Mouse (Mus musculus): ENCODE results near the gene Spsb4.

- TF ChIP-seq TAL1 (IDR thresholded peaks at IDR 0.05; ENCODE audit: low read length): no peak
- TF ChIP-seq GATA1 (IDR thresholded peaks at IDR 0.05; ENCODE audit: low read length): no peak
Measured at GRCm38 (mm10) chr9:96944517-96944916, 74.1 kb downstream of the Spsb4 start.

Measured in erythroblast, embryonic 14.5 days (primary cell).